Mouse (Mus musculus) embryonic facial prominence, embryonic 13.5 days (tissue): ENCODE results near the gene Serac1. TPM values are rescaled to one million over a fixed set of nuclear protein-coding genes. Genes with fewer than 3 reads are reported as not detected.
A peak's percentile ranks its signal among the peaks of the same experiment; 100 is the strongest.

Experiments used
- ATAC-seq: fragments of 200-750 bp; cut with Nextera tagmentation; 2 replicates; pipeline ENCODE4 v1.8.0; 2017; ENCODE audit warnings: low read depth; ENCODE audit not compliant: insufficient number of reproducible peaks, insufficient read depth, low FRiP score, low TSS enrichment
- H3K27ac ChIP-seq: fragments of 300-500 bp; sonication (generic); 2 replicates; pipeline ENCODE4 v1.5.1; 2015; ENCODE audit warnings: moderate library complexity, mild to moderate bottlenecking, inconsistent platforms
- H3K27me3 ChIP-seq: fragments of 300-500 bp; sonication (generic); 2 replicates; pipeline ENCODE4 v1.6.1; 2015; ENCODE audit warnings: mild to moderate bottlenecking, inconsistent platforms
- H3K36me3 ChIP-seq: fragments of 300-500 bp; sonication (generic); 2 replicates; pipeline ENCODE4 v1.6.1; 2015; ENCODE audit warnings: mild to moderate bottlenecking, inconsistent platforms
- H3K4me1 ChIP-seq: fragments of 300-500 bp; sonication (generic); 2 replicates; pipeline ENCODE4 v1.6.1; 2015; ENCODE audit warnings: inconsistent platforms
- H3K4me2 ChIP-seq: fragments of 300-500 bp; sonication (generic); 2 replicates; pipeline ENCODE4 v1.6.1; 2015; ENCODE audit warnings: moderate library complexity, mild to moderate bottlenecking, inconsistent platforms
- H3K4me3 ChIP-seq: fragments of 300-500 bp; sonication (generic); 2 replicates; pipeline ENCODE4 v1.5.1; 2015; ENCODE audit warnings: mild to moderate bottlenecking, inconsistent platforms
- H3K9ac ChIP-seq: fragments of 300-500 bp; sonication (generic); 2 replicates; pipeline ENCODE4 v1.6.1; 2015; ENCODE audit warnings: mild to moderate bottlenecking, inconsistent platforms
- H3K9me3 ChIP-seq: fragments of 300-500 bp; sonication (generic); 2 replicates; pipeline ENCODE4 v1.6.1; 2016; ENCODE audit warnings: inconsistent platforms
- WGBS: fragments of 180-500 bp; shearing (Covaris S2); methylation state at CpG from one replicate; pipeline ENCODE4 v1.1.7; 2015; ENCODE audit warnings: mixed read lengths; 5-methylcytosine and 5-hydroxymethylcytosine counted together
- polyA plus RNA-seq: library from polyadenylated mRNA; unstranded; fragments of >200 nt; fragmentation: Nextera tagmentation; extraction: Ambion mirVana; gene quantifications from 2 replicates; pipeline ENCODE4 v1.2.1, GENCODE M21; 2015

The Serac1 gene
- polyA plus RNA-seq, 1 experiment from 2014 or later: 6.8 TPM

DNA sequence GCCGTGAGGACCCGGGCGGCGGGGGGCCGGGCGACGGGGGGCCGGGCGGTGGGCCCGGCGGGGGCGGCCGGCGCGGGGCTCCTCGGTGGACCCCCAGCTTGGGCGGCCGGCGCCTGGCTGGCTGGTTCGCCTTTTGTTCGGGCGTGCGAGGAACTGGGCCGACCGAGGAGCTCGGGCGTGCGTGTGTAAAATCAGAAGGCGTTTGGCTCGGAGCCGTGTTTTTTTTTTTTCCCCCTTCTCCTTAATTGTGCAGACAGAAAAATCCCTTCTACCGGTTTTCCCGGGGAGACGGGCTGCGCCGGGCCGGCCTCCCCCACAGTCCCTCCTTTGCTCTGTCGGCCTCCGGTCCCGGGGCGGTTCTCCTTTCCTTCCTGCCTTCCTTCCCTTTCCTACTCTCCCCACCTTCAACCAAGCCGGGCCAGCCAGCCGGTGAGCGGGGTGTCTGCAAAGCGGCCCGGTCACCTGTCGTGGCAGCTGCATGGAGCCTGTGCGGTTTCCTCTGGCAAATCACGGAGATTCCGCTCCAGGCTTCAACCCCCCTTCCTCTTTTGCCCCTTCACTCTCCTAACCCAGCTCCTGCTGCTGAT, 27.6 kb upstream of the Serac1 start:
- ATAC-seq: peak; percentile 71
- Histone ChIP-seq H3K4me2 (peak overlapping the region; percentile 81), H3K4me1 (peaks cover 22% of the 10 kb centered on the region), H3K27me3 (no peaks in the 10 kb centered on the region), H3K4me3 (peak overlapping the region; percentile 83), H3K27ac (peak overlapping the region; percentile 98), H3K9me3 (no peaks in the 10 kb centered on the region), H3K9ac (peak overlapping the region; percentile 96), H3K36me3 (peaks cover 5% of the 10 kb centered on the region; the same call in 1 of the 2 replicates)
- under 1% methylated on average over 37 of the region's 50 CpGs for WGBS

DNA sequence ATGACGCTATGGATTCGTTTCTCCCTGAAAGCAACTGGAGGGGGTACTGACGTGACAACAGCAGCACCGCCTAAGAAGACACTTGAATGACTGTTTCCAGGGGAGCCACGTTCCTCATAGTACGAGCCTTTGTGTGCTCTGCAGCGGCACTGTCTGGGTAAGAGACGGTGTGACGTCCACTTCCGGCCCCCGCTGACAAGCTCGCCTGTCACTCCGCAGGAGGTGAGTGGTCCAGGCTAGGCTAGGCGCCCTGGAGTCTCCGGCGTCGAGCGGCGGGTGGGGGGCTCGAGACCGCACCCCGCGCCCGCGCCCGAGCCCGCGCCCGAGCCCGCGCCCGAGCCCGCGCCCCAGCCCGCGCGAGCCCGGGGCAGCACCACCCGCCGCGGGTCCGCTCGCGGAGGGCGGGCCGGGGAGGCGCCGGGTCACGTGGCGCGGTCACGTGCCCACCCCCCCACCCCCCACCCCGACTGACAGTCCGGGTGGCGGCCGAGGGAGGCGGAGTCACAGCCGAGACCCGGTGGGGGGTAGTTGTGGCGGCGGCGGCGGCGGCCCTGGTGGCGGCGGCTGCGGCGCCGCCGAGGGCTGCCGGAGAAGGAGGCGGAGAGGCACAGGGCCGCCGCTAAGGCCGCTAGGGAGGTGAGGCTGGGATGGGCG, 26.9 kb upstream of the Serac1 start, which contains the start of gene Tulp4:
Gene Tulp4 (plus strand): TSS at position 77 of the 654 bp plus-strand sequence.
- H3K4me1 ChIP-seq: peaks cover 22% of the 10 kb centered on the region
- peaks cover 4% of the 10 kb centered on the region; the same call in 1 of the 2 replicates for H3K36me3 ChIP-seq
- H3K27ac ChIP-seq: peak within 1 kb of the TSS; percentile 98
- H3K4me3 ChIP-seq: peak within 1 kb of the TSS; percentile 83
- ATAC-seq: peak; percentile 94
- no peaks in the 10 kb centered on the region for H3K27me3 ChIP-seq
- H3K9me3 ChIP-seq: no peaks in the 10 kb centered on the region
- H3K9ac ChIP-seq: peak within 1 kb of the TSS; percentile 96
- peak within 1 kb of the TSS; percentile 81 for H3K4me2 ChIP-seq
- under 1% methylated on average over 42 of the region's 76 CpGs for WGBS

- Histone ChIP-seq H3K4me1 (peaks cover 10% of the 10 kb centered on the region), H3K4me3 (no peak overlapping the region), H3K27ac (no peak overlapping the region), H3K36me3 (no peaks in the 10 kb centered on the region), H3K4me2 (no peak overlapping the region), H3K27me3 (no peaks in the 10 kb centered on the region), H3K9ac (no peak overlapping the region), H3K9me3 (no peaks in the 10 kb centered on the region)
- no peak for ATAC-seq
- WGBS: 78% methylated on average over 6 of the region's 6 CpGs
Observed at GRCm38 (mm10) chr17:6103566-6103965, 24.0 kb upstream of the Serac1 start.

DNA sequence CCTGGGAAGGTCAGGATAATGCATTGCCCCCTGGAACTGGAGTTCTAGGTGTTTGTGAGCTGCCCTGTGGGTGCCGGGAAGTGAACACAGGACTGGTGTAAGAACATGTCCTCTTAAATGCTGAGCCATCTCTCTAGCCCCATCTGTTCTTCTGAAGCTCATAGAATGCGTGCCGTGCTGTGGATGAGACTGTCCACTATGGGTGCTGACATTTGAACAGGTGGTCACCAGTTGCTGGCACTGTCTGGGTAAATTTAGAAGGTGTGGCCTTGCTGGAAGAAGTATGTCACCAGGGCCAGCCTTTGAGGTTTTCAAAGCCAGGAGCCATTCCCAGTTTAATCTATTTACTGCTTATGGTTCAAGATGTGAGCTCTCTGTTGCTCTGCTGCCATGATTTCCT, 22.7 kb upstream of the Serac1 start:
- Histone ChIP-seq H3K36me3 (no peaks in the 10 kb centered on the region), H3K4me3 (no peak overlapping the region), H3K4me2 (no peak overlapping the region), H3K27ac (no peak overlapping the region), H3K4me1 (no peaks in the 10 kb centered on the region), H3K27me3 (no peaks in the 10 kb centered on the region), H3K9me3 (no peaks in the 10 kb centered on the region), H3K9ac (no peak overlapping the region)
- WGBS: 91% methylated on average over 3 of the region's 3 CpGs
- no peak for ATAC-seq

DNA sequence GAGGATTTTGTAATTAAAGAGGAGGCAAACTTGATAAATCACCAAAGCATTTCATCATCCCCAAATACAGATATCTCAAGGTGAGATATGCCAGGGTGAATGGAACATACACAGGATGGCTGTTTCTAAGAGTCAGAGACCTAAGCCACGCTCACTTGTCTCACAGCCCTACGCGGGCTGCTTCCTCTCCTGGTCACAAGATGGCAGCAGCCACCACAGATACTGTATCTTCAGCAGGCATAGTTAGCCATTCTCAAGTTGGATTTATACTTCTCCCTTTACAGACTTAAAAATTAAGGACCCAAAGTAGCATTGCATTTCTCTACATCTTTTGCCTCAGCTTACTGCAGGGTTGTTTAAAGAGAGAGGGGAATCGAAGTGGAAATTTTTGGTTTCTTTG, 18.3 kb upstream of the Serac1 start:
- Histone ChIP-seq H3K27me3 (no peaks in the 10 kb centered on the region), H3K4me2 (no peak overlapping the region), H3K9me3 (no peaks in the 10 kb centered on the region), H3K9ac (no peak overlapping the region), H3K4me3 (no peak overlapping the region), H3K4me1 (no peaks in the 10 kb centered on the region), H3K27ac (no peak overlapping the region), H3K36me3 (no peaks in the 10 kb centered on the region)
- ATAC-seq: no peak
- WGBS: 28% methylated on average over 4 of the region's 4 CpGs

GRCm38 (mm10) chr17:6095579-6095978, 16.0 kb upstream of the Serac1 start:
- Histone ChIP-seq H3K4me2 (no peak overlapping the region), H3K4me3 (no peak overlapping the region), H3K4me1 (no peaks in the 10 kb centered on the region), H3K27me3 (no peaks in the 10 kb centered on the region), H3K9ac (no peak overlapping the region), H3K9me3 (no peaks in the 10 kb centered on the region), H3K27ac (no peak overlapping the region), H3K36me3 (peaks cover 6% of the 10 kb centered on the region)
- no peak for ATAC-seq

DNA sequence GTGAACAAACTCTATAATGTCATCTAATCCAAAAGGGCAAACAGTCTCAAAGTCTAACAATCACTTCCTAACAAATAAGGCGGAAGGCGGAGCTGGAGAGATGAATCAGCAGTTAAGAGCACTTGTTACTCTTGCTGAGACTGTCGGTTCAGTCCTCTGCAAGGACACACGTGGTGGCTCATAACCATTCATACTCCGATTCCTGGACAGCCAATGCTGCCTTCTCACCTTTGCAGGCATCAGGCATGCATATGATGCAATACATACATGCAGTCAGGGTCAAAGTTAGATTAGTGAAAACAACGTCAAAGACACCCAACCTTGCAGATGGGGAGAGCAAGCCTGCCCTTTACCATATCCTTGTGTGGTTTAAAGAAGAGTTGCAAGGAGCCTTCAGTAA, 12.1 kb upstream of the Serac1 start:
- Histone ChIP-seq H3K27me3 (no peaks in the 10 kb centered on the region), H3K4me3 (no peak overlapping the region), H3K4me1 (no peaks in the 10 kb centered on the region), H3K9ac (no peak overlapping the region), H3K9me3 (no peaks in the 10 kb centered on the region), H3K27ac (no peak overlapping the region), H3K4me2 (no peak overlapping the region), H3K36me3 (peaks cover 21% of the 10 kb centered on the region)
- 88% methylated on average over 6 of the region's 6 CpGs for WGBS
- no peak for ATAC-seq

- 82% methylated on average over 5 of the region's 5 CpGs for WGBS
- Histone ChIP-seq H3K4me3 (no peak overlapping the region), H3K9ac (no peak overlapping the region), H3K27me3 (no peaks in the 10 kb centered on the region), H3K27ac (no peak overlapping the region), H3K4me2 (no peak overlapping the region), H3K9me3 (no peaks in the 10 kb centered on the region), H3K4me1 (peaks cover 13% of the 10 kb centered on the region), H3K36me3 (peaks cover 51% of the 10 kb centered on the region)
- no peak for ATAC-seq
Observed at GRCm38 (mm10) chr17:6083323-6083890, 3.9 kb upstream of the Serac1 start.

GRCm38 (mm10) chr17:6073405-6073804, 6.1 kb downstream of the Serac1 start:
- Histone ChIP-seq H3K4me3 (no peak overlapping the region), H3K4me1 (peaks cover 2% of the 10 kb centered on the region), H3K9ac (no peak overlapping the region), H3K27me3 (no peaks in the 10 kb centered on the region), H3K4me2 (no peak overlapping the region), H3K27ac (no peak overlapping the region), H3K36me3 (peaks cover 47% of the 10 kb centered on the region), H3K9me3 (no peaks in the 10 kb centered on the region)
- no peak for ATAC-seq
- WGBS: 76% methylated on average over 7 of the region's 7 CpGs

DNA sequence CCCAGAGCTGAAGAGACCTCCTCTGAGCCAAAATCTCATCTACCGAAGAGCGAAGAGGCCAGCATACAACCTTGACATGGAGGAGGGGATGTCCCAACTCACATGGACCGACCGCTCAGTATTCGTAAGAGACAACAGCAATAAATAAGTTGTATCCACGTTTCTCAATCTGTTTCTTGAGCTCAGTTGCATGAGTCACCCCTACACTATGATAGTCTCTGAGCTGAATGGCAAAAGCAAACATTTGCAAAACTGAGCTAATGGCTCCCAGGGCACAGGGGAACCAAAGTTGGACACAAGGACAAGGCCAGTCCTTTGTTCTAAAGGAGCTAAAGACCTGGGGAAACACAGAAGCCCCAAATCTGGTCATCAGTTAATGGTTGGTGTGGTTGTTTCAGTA, 9.7 kb downstream of the Serac1 start:
- Histone ChIP-seq H3K27me3 (no peaks in the 10 kb centered on the region), H3K4me3 (no peak overlapping the region), H3K4me2 (no peak overlapping the region), H3K4me1 (no peaks in the 10 kb centered on the region), H3K9me3 (no peaks in the 10 kb centered on the region), H3K27ac (no peak overlapping the region), H3K36me3 (peaks cover 71% of the 10 kb centered on the region), H3K9ac (no peak overlapping the region)
- 91% methylated on average over 6 of the region's 6 CpGs for WGBS
- ATAC-seq: no peak

DNA sequence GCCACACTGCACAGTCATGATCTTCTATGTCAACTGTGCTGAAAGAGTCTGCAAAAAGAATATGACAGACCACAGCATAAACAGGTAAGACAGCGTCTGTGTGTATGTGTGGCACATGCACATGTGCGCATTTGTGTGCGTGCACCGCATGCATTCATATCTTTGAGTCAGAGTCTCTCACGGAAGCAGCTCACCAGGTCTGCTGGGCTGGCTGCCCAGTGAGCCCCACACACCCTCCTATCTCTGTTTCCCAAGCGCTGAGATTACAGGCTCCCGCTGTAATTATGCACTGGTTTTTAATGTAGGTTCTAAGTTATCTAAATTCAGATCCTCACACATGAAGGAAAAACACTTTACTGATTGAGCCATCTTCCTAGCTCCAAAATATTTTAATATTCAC, 11.9 kb downstream of the Serac1 start:
- Histone ChIP-seq H3K4me2 (no peak overlapping the region), H3K27me3 (no peaks in the 10 kb centered on the region), H3K27ac (no peak overlapping the region), H3K9ac (no peak overlapping the region), H3K4me1 (no peaks in the 10 kb centered on the region), H3K4me3 (no peak overlapping the region), H3K9me3 (no peaks in the 10 kb centered on the region), H3K36me3 (peaks cover 77% of the 10 kb centered on the region)
- 97% methylated on average over 7 of the region's 7 CpGs for WGBS
- no peak for ATAC-seq

DNA sequence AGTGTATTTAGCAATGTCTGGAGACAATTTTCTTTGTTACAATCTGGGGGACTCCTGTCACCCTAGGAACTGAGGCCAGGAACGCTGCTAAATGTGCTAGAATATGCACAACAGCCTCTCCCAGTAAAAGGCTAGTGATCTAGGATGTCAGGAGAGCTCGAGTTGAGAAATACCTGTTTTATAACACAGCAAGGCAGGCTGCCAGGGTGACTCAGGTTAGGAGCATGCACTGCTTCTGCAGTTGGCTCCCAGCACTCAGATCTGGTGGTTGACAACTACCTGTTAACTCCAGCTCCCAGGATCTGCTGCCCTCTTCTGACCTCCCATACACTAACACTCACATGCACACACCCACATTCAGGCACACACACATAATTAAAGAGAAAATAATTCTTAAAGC, 13.5 kb downstream of the Serac1 start:
- Histone ChIP-seq H3K27me3 (no peaks in the 10 kb centered on the region), H3K4me3 (no peak overlapping the region), H3K36me3 (peaks cover 66% of the 10 kb centered on the region), H3K27ac (no peak overlapping the region), H3K4me2 (no peak overlapping the region), H3K9ac (no peak overlapping the region), H3K4me1 (no peaks in the 10 kb centered on the region), H3K9me3 (no peaks in the 10 kb centered on the region)
- WGBS: 91% methylated on average over 2 of the region's 2 CpGs
- no peak for ATAC-seq
